Mouse (Mus musculus) stomach, postnatal 0 days (tissue): ENCODE results near the gene Serpinb8. TPM values are rescaled to one million over a fixed set of nuclear protein-coding genes. Genes with fewer than 3 reads are reported as not detected.

ENCODE experiments used
- ATAC-seq: fragments of 200-750 bp; cut with Nextera tagmentation; 2 replicates; pipeline ENCODE4 v1.8.0; 2017; ENCODE audit not compliant: low FRiP score, low TSS enrichment
- DNase-seq: peaks from one replicate; pipeline ENCODE4 v3.0.0-alpha.2; 2016; ENCODE audit warnings: low spot score
- H3K27ac ChIP-seq: fragments of 300-500 bp; sonication (generic); replicated peaks from 2 replicates; pipeline ENCODE4 v1.5.1; 2014; ENCODE audit warnings: mild to moderate bottlenecking, control low read depth
- H3K27me3 ChIP-seq: fragments of 300-500 bp; sonication (generic); 2 replicates; pipeline ENCODE4 v1.6.1; 2014; ENCODE audit warnings: low read length; ENCODE audit not compliant: control insufficient read depth, insufficient read depth
- H3K36me3 ChIP-seq: fragments of 300-500 bp; sonication (generic); 2 replicates; pipeline ENCODE4 v1.6.1; 2014; ENCODE audit warnings: low read length, mixed read lengths; ENCODE audit not compliant: control insufficient read depth, insufficient read depth
- H3K4me1 ChIP-seq: fragments of 300-500 bp; sonication (generic); replicated peaks from 2 replicates; pipeline ENCODE4 v1.6.1; 2014; ENCODE audit warnings: antibody characterized with exemption; ENCODE audit not compliant: control insufficient read depth, insufficient read depth
- H3K4me2 ChIP-seq: fragments of 300-500 bp; sonication (generic); replicated peaks from 2 replicates; pipeline ENCODE4 v1.6.1; 2014; ENCODE audit warnings: low read depth, mild to moderate bottlenecking, control low read depth, moderate library complexity
- H3K4me3 ChIP-seq: fragments of 300-500 bp; sonication (generic); 2 replicates; pipeline ENCODE4 v1.5.1; 2014; ENCODE audit warnings: low read depth, low read length, control low read depth
- H3K9ac ChIP-seq: fragments of 300-500 bp; sonication (generic); 2 replicates; pipeline ENCODE4 v1.6.1; 2014; ENCODE audit warnings: mild to moderate bottlenecking, low read length, control low read depth, mixed read lengths
- H3K9me3 ChIP-seq: fragments of 300-500 bp; sonication (generic); 2 replicates; pipeline ENCODE4 v1.6.1; 2016; ENCODE audit warnings: low read length; ENCODE audit not compliant: control insufficient read depth
- CTCF ChIP-seq: IDR thresholded peaks from 2 replicates; pipeline ENCODE4 v1.5.1; 2016; ENCODE audit warnings: antibody characterized with exemption, low read depth, mild to moderate bottlenecking, moderate library complexity
- EP300 ChIP-seq: optimal IDR thresholded peaks from 2 replicates; pipeline ENCODE3; 2016; ENCODE audit warnings: antibody characterized with exemption
- WGBS: fragments of 180-500 bp; shearing (Covaris S2); extraction: QIAGEN DNeasy Blood & Tissue Kit; methylation state at CpG from one replicate; pipeline ENCODE4 v1.1.7; 2014; 5-methylcytosine and 5-hydroxymethylcytosine counted together
- polyA plus RNA-seq: library from polyadenylated mRNA; unstranded; fragments of >200 nt; fragmentation: Nextera tagmentation; extraction: Ambion mirVana; gene quantifications from 2 replicates; pipeline ENCODE4 v1.2.1, GENCODE M21; 2015

Gene Serpinb8
- polyA plus RNA-seq: 34.6 and 37.4 TPM in 2 replicates

GRCm38 (mm10) chr1:107589691-107590470 is at the start of gene Serpinb8:
Serpinb8 (plus strand) TSS chr1:107590006.
- peak within 1 kb of the TSS; percentile 43 for H3K4me3 ChIP-seq
- TF ChIP-seq EP300 (no peak), CTCF (no peak)
- 26% methylated on average over 10 of the region's 10 CpGs for WGBS
- H3K9me3 ChIP-seq: no peaks in the 10 kb centered on the region
- peak within 1 kb of the TSS; percentile 60 for H3K4me2 ChIP-seq
- no peaks in the 10 kb centered on the region for H3K4me1 ChIP-seq
- no peaks in the 10 kb centered on the region for H3K27me3 ChIP-seq
- peak within 1 kb of the TSS; percentile 93 for H3K27ac ChIP-seq
- ATAC-seq (peak; percentile 98), DNase-seq (peak; percentile 83)
- H3K9ac ChIP-seq: peak within 1 kb of the TSS; percentile 54
- no peaks in the 10 kb centered on the region for H3K36me3 ChIP-seq

GRCm38 (mm10) chr1:107559494-107559893 is 30.3 kb upstream of the Serpinb8 start:
- no peaks in the 10 kb centered on the region for H3K4me1 ChIP-seq
- ATAC-seq (no peak), DNase-seq (no peak)
- H3K4me2 ChIP-seq: no peak overlapping the region
- H3K36me3 ChIP-seq: no peaks in the 10 kb centered on the region
- no peak overlapping the region for H3K4me3 ChIP-seq
- H3K9ac ChIP-seq: no peak overlapping the region
- TF ChIP-seq CTCF: no peak
- no peak for TF ChIP-seq EP300
- H3K27ac ChIP-seq: no peak overlapping the region
- H3K9me3 ChIP-seq: no peaks in the 10 kb centered on the region
- H3K27me3 ChIP-seq: no peaks in the 10 kb centered on the region
- WGBS: 79% methylated on average over 3 of the region's 3 CpGs

DNA sequence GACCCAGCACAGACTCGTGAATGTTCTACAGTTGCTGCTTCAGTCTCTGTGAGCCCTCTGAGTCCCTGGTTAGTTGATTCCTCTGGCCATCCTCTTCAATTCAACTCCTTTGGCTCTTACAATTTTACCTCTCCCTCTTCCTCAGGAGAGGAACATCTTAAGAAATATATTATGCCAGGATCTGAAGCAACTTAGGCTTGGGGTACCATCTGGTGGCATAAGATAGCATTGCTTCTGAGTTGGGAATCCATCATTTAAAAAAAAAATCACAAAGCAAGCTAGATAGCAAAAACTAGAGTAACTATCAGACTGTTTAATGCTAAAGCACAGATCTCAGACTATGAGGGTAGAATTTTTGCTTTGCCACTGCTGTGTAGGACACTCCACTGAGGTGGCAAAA is 27.7 kb upstream of the Serpinb8 start:
- no peak overlapping the region for H3K9ac ChIP-seq
- 79% methylated on average over 1 of the region's 1 CpGs for WGBS
- no peak overlapping the region for H3K4me3 ChIP-seq
- no peak for ATAC-seq
- H3K9me3 ChIP-seq: no peaks in the 10 kb centered on the region
- no peaks in the 10 kb centered on the region for H3K36me3 ChIP-seq
- no peaks in the 10 kb centered on the region for H3K27me3 ChIP-seq
- no peak overlapping the region for H3K27ac ChIP-seq
- TF ChIP-seq EP300 (no peak), CTCF (peak; percentile 69)
- H3K4me1 ChIP-seq: no peaks in the 10 kb centered on the region
- H3K4me2 ChIP-seq: no peak overlapping the region
- DNase-seq: no peak

DNA sequence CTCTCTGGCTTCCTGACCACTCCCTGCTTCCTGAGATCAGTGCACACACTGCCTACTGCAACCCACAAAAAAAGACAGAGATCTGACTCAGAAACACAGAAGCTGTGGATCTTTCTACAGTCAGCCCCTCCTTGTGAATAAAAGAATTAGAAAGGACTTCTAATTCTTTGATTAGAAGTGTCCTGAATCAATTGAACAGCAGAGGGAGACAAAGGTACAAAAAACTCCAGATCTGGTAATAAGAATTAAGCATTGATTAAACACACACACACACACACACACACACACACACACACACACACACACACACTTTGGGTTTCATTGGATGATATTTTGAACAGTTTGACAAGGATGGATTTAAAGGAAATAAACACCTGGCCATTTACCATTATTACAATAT is 24.2 kb upstream of the Serpinb8 start:
- Histone ChIP-seq H3K36me3 (no peaks in the 10 kb centered on the region), H3K4me3 (no peak overlapping the region), H3K9me3 (no peaks in the 10 kb centered on the region), H3K4me1 (no peaks in the 10 kb centered on the region), H3K9ac (no peak overlapping the region), H3K4me2 (no peak overlapping the region), H3K27ac (no peak overlapping the region), H3K27me3 (no peaks in the 10 kb centered on the region)
- DNase-seq: no peak
- ATAC-seq: no peak
- TF ChIP-seq EP300 (no peak), CTCF (peak; percentile 66)

DNA sequence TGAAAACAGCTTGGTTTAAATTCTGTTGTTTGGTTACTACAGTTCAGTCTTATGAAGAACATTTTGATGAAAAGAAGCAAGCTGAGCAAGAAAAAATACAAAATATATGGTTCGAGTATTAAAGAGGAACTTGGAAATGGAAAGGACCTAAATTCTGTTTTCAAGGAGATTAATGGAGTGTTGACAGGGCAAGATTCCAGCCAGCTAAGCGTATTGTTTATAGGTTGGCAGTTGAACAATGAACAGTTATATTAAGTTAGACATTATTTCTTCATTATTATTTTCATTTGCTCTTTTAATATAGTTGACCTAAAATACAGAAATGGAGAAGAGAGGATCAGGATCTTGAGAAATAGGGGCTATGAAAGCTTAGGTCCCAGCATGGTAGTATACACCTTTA is 13.7 kb upstream of the Serpinb8 start:
- 52% methylated on average over 2 of the region's 2 CpGs for WGBS

GRCm38 (mm10) chr1:107577514-107577913 is 12.3 kb upstream of the Serpinb8 start:
- no peaks in the 10 kb centered on the region for H3K36me3 ChIP-seq

More for the DNA sequence above, 13.7 kb upstream of the Serpinb8 start:
- no peaks in the 10 kb centered on the region for H3K27me3 ChIP-seq
- DNase-seq: no peak
- H3K4me2 ChIP-seq: no peak overlapping the region
- H3K36me3 ChIP-seq: no peaks in the 10 kb centered on the region
- H3K9me3 ChIP-seq: no peaks in the 10 kb centered on the region
- no peak overlapping the region for H3K27ac ChIP-seq
- TF ChIP-seq EP300: no peak
- TF ChIP-seq CTCF: no peak
- no peaks in the 10 kb centered on the region for H3K4me1 ChIP-seq
- no peak overlapping the region for H3K9ac ChIP-seq
- ATAC-seq: no peak
- H3K4me3 ChIP-seq: no peak overlapping the region

More at GRCm38 (mm10) chr1:107577514-107577913, 12.3 kb upstream of the Serpinb8 start:
- Histone ChIP-seq H3K27me3 (no peaks in the 10 kb centered on the region), H3K4me3 (no peak overlapping the region), H3K9ac (no peak overlapping the region), H3K4me2 (no peak overlapping the region), H3K27ac (no peak overlapping the region), H3K4me1 (no peaks in the 10 kb centered on the region), H3K9me3 (no peaks in the 10 kb centered on the region)
- no peak for TF ChIP-seq CTCF
- TF ChIP-seq EP300: no peak
- DNase-seq: no peak
- 55% methylated on average over 1 of the region's 1 CpGs for WGBS
- ATAC-seq: no peak
